Mouse (Mus musculus): ENCODE results near the gene Etv6. TPM values are rescaled to one million over a fixed set of nuclear protein-coding genes. Genes with fewer than 3 reads are reported as not detected.

Etv6 gene
- polyA plus RNA-seq, 1 experiment: 10.4 TPM

- no peak for DNase-seq (ENCODE audit: extremely low spot score in 1 of 2, low spot score in 1 of 2)
Observed at GRCm38 (mm10) chr6:134072906-134073305, 37.4 kb downstream of the Etv6 start.

- no peak for DNase-seq (ENCODE audit: extremely low spot score in 1 of 2, low spot score in 1 of 2)
Observed at GRCm38 (mm10) chr6:134074353-134074752, 38.9 kb downstream of the Etv6 start.

GRCm38 (mm10) chr6:134075031-134075430 lies 39.5 kb downstream of the Etv6 start:
- no peak for DNase-seq (ENCODE audit: extremely low spot score in 1 of 2, low spot score in 1 of 2)

- no peak for DNase-seq (ENCODE audit: extremely low spot score in 1 of 2, low spot score in 1 of 2)
Observed at GRCm38 (mm10) chr6:134078016-134078415, 42.5 kb downstream of the Etv6 start.

- DNase-seq (ENCODE audit: extremely low spot score in 1 of 2, low spot score in 1 of 2): peak; percentile 52 to 69
Observed at GRCm38 (mm10) chr6:134079112-134079511, 43.6 kb downstream of the Etv6 start.

- DNase-seq (ENCODE audit: extremely low spot score in 1 of 2, low spot score in 1 of 2): no peak
Observed at GRCm38 (mm10) chr6:134079563-134079962, 44.1 kb downstream of the Etv6 start.

- DNase-seq (ENCODE audit: extremely low spot score in 1 of 2, low spot score in 1 of 2): no peak
Observed at GRCm38 (mm10) chr6:134080946-134081345, 45.4 kb downstream of the Etv6 start.

GRCm38 (mm10) chr6:134082229-134082920 lies 46.9 kb downstream of the Etv6 start:
- no peak for DNase-seq (ENCODE audit: extremely low spot score in 1 of 2, low spot score in 1 of 2)

GRCm38 (mm10) chr6:134083428-134083827 lies 47.9 kb downstream of the Etv6 start:
- no peak for DNase-seq (ENCODE audit: extremely low spot score in 1 of 2, low spot score in 1 of 2)

- DNase-seq (ENCODE audit: extremely low spot score in 1 of 2, low spot score in 1 of 2): no peak
Observed at GRCm38 (mm10) chr6:134086351-134086750, 50.9 kb downstream of the Etv6 start.

- DNase-seq (ENCODE audit: extremely low spot score in 1 of 2, low spot score in 1 of 2): no peak
Observed at GRCm38 (mm10) chr6:134087709-134088108, 52.2 kb downstream of the Etv6 start.

GRCm38 (mm10) chr6:134089671-134090377 lies 54.3 kb downstream of the Etv6 start:
- DNase-seq (ENCODE audit: extremely low spot score in 1 of 2, low spot score in 1 of 2): no peak

GRCm38 (mm10) chr6:134090378-134090692 lies 54.8 kb downstream of the Etv6 start:
- DNase-seq (ENCODE audit: extremely low spot score in 1 of 2, low spot score in 1 of 2): no peak

- DNase-seq (ENCODE audit: extremely low spot score in 1 of 2, low spot score in 1 of 2): no peak
Observed at GRCm38 (mm10) chr6:134090875-134091274, 55.4 kb downstream of the Etv6 start.

GRCm38 (mm10) chr6:134091398-134091801 lies 55.9 kb downstream of the Etv6 start:
- no peak for DNase-seq (ENCODE audit: extremely low spot score in 1 of 2, low spot score in 1 of 2)

GRCm38 (mm10) chr6:134094066-134094465 lies 58.6 kb downstream of the Etv6 start:
- no peak for DNase-seq (ENCODE audit: extremely low spot score in 1 of 2, low spot score in 1 of 2)

GRCm38 (mm10) chr6:134094620-134095019 lies 59.1 kb downstream of the Etv6 start:
- DNase-seq (ENCODE audit: extremely low spot score in 1 of 2, low spot score in 1 of 2): no peak

GRCm38 (mm10) chr6:134095582-134095981 lies 60.1 kb downstream of the Etv6 start:
- DNase-seq (ENCODE audit: extremely low spot score in 1 of 2, low spot score in 1 of 2): no peak

GRCm38 (mm10) chr6:134099976-134100743 lies 64.7 kb downstream of the Etv6 start:
- no peak for DNase-seq (ENCODE audit: extremely low spot score in 1 of 2, low spot score in 1 of 2)

- DNase-seq (ENCODE audit: extremely low spot score in 1 of 2, low spot score in 1 of 2): no peak
Observed at GRCm38 (mm10) chr6:134102396-134102795, 66.9 kb downstream of the Etv6 start.

- no peak for DNase-seq (ENCODE audit: extremely low spot score in 1 of 2, low spot score in 1 of 2)
Observed at GRCm38 (mm10) chr6:134103519-134103918, 68.0 kb downstream of the Etv6 start.

All from frontal cortex, adult 2 months (tissue).